Mouse (Mus musculus): ENCODE measurements at regions not wholly inside any gene's neighbourhood (a gene's known extent, or its start where the extent isn't known, plus 50 kb on each side); places are given as distances from the start of the nearest gene placed in this dataset.
A peak's percentile ranks its signal among the peaks of the same experiment; 100 is the strongest.
"Not testable (repeated sequence)": the region's sequence is repeated elsewhere in the genome, so short reads cannot be mapped to it uniquely, and the experiment has no call there.

- 86% methylated on average over 1 of the region's 1 CpGs for WGBS
- H3K4me2 ChIP-seq = no peak overlapping the region
- no peak for ATAC-seq (ENCODE audit: insufficient number of reproducible peaks, low FRiP score, low TSS enrichment, low read depth)
Measured at GRCm38 (mm10) chr2:135525779-135526178, 133.0 kb upstream of the Plcb4 start.

DNA sequence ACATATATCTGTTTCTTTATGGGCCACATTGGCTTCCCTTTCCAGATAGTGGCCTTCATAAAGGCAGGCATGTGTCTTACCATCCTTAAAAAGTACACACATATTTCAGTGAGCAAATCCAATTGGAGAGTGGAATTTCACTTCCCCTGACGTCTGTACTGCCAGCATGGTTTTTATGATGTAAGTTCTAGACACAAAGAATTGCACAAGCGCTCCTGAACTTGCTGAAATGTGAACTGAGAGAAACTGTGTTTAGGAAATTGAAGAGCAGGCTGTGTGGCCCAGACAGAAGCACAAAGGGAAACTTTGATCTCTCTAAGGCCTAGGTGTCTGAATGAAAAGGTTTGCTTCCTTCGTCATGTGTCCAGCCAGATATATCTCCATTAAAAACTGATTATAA, 129.2 kb upstream of the Plcb4 start:
- no peaks in the 10 kb centered on the region for H3K27me3 ChIP-seq
- no peak overlapping the region for H3K9ac ChIP-seq
- no peaks in the 10 kb centered on the region for H3K4me1 ChIP-seq
- H3K4me3 ChIP-seq = no peak overlapping the region
- H3K36me3 ChIP-seq = no peaks in the 10 kb centered on the region
- H3K27ac ChIP-seq = no peak overlapping the region
- ATAC-seq (ENCODE audit: insufficient number of reproducible peaks, low FRiP score, low TSS enrichment, low read depth) = no peak
- 49% methylated on average over 3 of the region's 3 CpGs for WGBS
- no peaks in the 10 kb centered on the region for H3K9me3 ChIP-seq
- H3K4me2 ChIP-seq = no peak overlapping the region

More at GRCm38 (mm10) chr2:135525779-135526178, 133.0 kb upstream of the Plcb4 start:
- no peaks in the 10 kb centered on the region for H3K27me3 ChIP-seq
- no peak overlapping the region for H3K4me3 ChIP-seq
- H3K27ac ChIP-seq = no peak overlapping the region
- H3K4me1 ChIP-seq = no peaks in the 10 kb centered on the region
- no peak overlapping the region for H3K9ac ChIP-seq
- no peaks in the 10 kb centered on the region for H3K36me3 ChIP-seq
- H3K9me3 ChIP-seq = no peaks in the 10 kb centered on the region

- Histone ChIP-seq H3K4me2 (no peak overlapping the region), H3K4me3 (no peak overlapping the region), H3K9ac (no peak overlapping the region), H3K27ac (no peak overlapping the region), H3K36me3 (no peaks in the 10 kb centered on the region), H3K27me3 (no peaks in the 10 kb centered on the region), H3K9me3 (no peaks in the 10 kb centered on the region), H3K4me1 (no peaks in the 10 kb centered on the region)
- WGBS = 53% methylated on average over 11 of the region's 11 CpGs
- no peak for ATAC-seq (ENCODE audit: insufficient number of reproducible peaks, low FRiP score, low TSS enrichment, low read depth)
Measured at GRCm38 (mm10) chr2:135536303-135536871, 122.4 kb upstream of the Plcb4 start.

DNA sequence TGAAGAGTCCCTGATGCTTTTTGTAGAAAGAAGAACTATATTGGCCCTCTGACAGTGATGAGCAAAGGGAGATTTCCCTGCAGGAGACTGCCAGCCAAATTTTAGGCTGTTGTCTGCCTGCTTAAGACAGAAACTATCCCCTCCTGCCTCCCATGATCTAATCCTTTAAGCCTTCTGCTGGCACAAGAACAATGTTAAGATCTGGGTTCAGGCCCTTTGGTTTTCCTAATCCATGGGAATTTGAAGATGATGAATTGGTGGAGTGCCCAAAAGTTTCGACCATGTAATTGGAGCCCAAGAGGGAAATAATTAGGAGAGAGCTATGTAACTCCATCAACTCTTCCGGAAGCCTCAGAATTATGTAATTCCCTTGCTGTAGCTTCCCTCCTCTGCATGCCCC, 120.8 kb upstream of the Plcb4 start:
- WGBS = 46% methylated on average over 2 of the region's 2 CpGs
- H3K4me3 ChIP-seq = no peak overlapping the region
- no peak for ATAC-seq (ENCODE audit: insufficient number of reproducible peaks, low FRiP score, low TSS enrichment, low read depth)
- no peak overlapping the region for H3K4me2 ChIP-seq
- no peaks in the 10 kb centered on the region for H3K36me3 ChIP-seq
- no peaks in the 10 kb centered on the region for H3K9me3 ChIP-seq
- H3K4me1 ChIP-seq = no peaks in the 10 kb centered on the region
- H3K9ac ChIP-seq = no peak overlapping the region
- no peaks in the 10 kb centered on the region for H3K27me3 ChIP-seq
- no peak overlapping the region for H3K27ac ChIP-seq

DNA sequence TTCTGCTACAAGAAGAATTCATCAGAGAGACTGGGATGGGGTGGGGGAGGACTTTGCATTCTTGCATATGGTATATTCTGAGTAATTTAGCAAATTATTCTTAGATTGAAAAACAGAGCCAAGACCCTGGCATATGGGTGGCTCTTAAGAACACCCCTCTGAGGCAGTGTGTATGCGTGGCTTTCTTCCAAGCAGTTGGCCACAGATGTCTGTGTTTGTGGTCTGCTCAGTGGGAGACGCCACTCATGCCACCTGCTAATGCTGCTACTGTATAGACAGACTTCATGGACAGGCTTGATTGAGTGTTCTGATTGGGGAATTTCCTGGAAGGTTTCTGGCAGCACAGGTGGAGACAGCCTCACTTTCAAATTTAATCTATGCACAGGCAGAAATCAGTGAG, 117.8 kb upstream of the Plcb4 start:
- H3K4me1 ChIP-seq = no peaks in the 10 kb centered on the region
- no peaks in the 10 kb centered on the region for H3K36me3 ChIP-seq
- H3K27ac ChIP-seq = no peak overlapping the region
- no peaks in the 10 kb centered on the region for H3K9me3 ChIP-seq
- no peaks in the 10 kb centered on the region for H3K27me3 ChIP-seq
- H3K9ac ChIP-seq = no peak overlapping the region
- H3K4me3 ChIP-seq = no peak overlapping the region
- no peak for ATAC-seq (ENCODE audit: insufficient number of reproducible peaks, low FRiP score, low TSS enrichment, low read depth)
- no peak overlapping the region for H3K4me2 ChIP-seq
- WGBS = 68% methylated on average over 2 of the region's 2 CpGs

DNA sequence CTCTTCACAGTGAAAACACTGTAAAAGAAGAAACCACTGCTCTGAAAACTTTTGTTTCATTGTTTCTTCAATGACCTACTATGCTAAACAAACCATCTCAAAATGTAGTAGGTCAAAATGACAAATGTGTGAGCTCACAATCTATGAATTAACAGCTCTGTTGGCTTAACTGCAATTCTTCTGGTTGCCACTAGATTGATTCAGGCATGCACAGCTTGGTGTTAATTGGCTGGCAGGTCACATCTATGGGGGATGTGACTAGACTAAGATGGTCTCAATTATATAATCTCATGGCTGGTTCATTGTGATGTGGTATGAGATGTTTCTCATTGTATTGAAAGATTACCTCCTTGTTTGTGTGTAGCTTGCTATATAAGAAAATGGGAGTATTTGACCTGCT, 116.9 kb upstream of the Plcb4 start:
- Histone ChIP-seq H3K4me2 (no peak overlapping the region), H3K4me3 (no peak overlapping the region), H3K27me3 (no peaks in the 10 kb centered on the region), H3K27ac (no peak overlapping the region), H3K4me1 (no peaks in the 10 kb centered on the region), H3K36me3 (no peaks in the 10 kb centered on the region), H3K9me3 (no peaks in the 10 kb centered on the region), H3K9ac (no peak overlapping the region)
- no peak for ATAC-seq (ENCODE audit: insufficient number of reproducible peaks, low FRiP score, low TSS enrichment, low read depth)

DNA sequence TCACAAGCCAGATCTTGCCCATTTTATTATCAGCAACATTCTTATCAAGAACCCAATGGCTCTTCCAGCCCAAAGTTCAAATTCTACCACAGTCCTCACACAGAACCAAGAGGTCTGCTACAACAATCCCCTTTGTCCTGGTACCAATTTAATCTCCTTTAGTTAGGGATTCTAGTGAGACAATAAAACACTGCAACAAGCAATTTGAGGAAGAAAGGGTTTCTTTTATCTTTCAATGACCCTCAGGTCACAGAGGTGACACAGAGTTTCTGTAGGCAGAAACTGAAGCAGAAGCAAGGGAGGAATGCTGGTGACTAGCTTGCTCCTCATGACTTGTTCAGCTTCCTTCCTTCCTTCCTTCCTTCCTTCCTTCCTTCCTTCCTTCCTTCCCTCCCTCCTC, 113.9 kb upstream of the Plcb4 start:
- H3K4me2 ChIP-seq = no peak overlapping the region
- H3K27me3 ChIP-seq = no peaks in the 10 kb centered on the region
- H3K9ac ChIP-seq = no peak overlapping the region
- H3K4me1 ChIP-seq = no peaks in the 10 kb centered on the region
- H3K4me3 ChIP-seq = no peak overlapping the region
- no peak for ATAC-seq (ENCODE audit: insufficient number of reproducible peaks, low FRiP score, low TSS enrichment, low read depth)
- no peaks in the 10 kb centered on the region for H3K9me3 ChIP-seq
- no peaks in the 10 kb centered on the region for H3K36me3 ChIP-seq
- H3K27ac ChIP-seq = no peak overlapping the region

DNA sequence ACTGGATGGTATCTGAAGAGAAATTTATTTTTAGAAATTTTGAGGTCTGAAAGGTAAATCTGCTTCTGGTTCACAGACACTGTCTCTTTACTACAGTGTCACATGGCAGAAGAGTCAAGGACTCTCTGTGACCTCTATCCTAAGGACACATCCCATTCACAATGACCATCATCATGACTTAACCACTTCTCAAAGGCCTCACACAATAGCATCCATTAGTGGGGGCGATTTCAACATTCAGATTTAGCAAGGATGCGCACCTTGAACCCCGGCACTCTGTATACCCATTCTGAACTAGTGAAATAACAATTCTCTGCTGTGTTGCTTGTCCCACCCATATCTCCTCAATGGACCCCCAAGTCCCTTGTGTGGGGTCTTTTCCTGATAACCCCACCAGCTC, 110.8 kb upstream of the Plcb4 start:
- no peak for ATAC-seq (ENCODE audit: insufficient number of reproducible peaks, low FRiP score, low TSS enrichment, low read depth)
- Histone ChIP-seq H3K27me3 (no peaks in the 10 kb centered on the region), H3K4me3 (no peak overlapping the region), H3K27ac (0 out of 2 replicates have a peak overlapping the region, but pooled peaks have one; percentile 22), H3K4me2 (no peak overlapping the region), H3K4me1 (no peaks in the 10 kb centered on the region), H3K9me3 (no peaks in the 10 kb centered on the region), H3K9ac (no peak overlapping the region), H3K36me3 (no peaks in the 10 kb centered on the region)
- 84% methylated on average over 3 of the region's 3 CpGs for WGBS

GRCm38 (mm10) chr2:135553031-135553430, 105.8 kb upstream of the Plcb4 start:
- 57% methylated on average over 3 of the region's 3 CpGs for WGBS
- Histone ChIP-seq H3K27me3 (no peaks in the 10 kb centered on the region), H3K9me3 (no peaks in the 10 kb centered on the region), H3K9ac (no peak overlapping the region), H3K4me2 (no peak overlapping the region), H3K4me3 (no peak overlapping the region), H3K27ac (no peak overlapping the region), H3K36me3 (no peaks in the 10 kb centered on the region), H3K4me1 (no peaks in the 10 kb centered on the region)
- ATAC-seq (ENCODE audit: insufficient number of reproducible peaks, low FRiP score, low TSS enrichment, low read depth) = no peak

GRCm38 (mm10) chr2:135558026-135558425, 100.8 kb upstream of the Plcb4 start:
- not testable (repeated sequence) for ATAC-seq (ENCODE audit: insufficient number of reproducible peaks, low FRiP score, low TSS enrichment, low read depth); H3K4me3 ChIP-seq; H3K4me1 ChIP-seq; H3K27ac ChIP-seq; H3K27me3 ChIP-seq; H3K4me2 ChIP-seq; H3K9ac ChIP-seq; H3K9me3 ChIP-seq; H3K36me3 ChIP-seq
- 79% methylated on average over 8 of the region's 8 CpGs for WGBS

DNA sequence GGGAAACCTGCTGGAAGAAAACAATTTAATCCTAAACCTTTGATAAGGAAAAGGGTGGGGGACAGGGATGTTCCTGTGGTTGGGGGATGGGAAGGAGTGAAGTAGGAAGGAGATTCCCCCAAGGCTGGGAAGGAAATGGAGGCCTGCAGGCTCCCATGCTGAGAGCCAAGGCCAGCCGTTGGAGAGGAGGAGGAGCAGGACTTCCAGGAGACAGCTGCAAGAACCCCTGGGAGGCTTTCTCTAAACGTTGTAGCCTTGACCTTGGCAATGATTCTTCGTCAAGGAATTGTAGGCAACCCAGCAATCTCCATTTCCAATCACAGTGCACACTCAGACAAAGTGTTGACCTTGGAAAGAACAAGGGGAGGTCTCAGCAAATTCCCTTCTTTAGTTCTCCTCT, 99.5 kb upstream of the Plcb4 start:
- no peak for ATAC-seq (ENCODE audit: insufficient number of reproducible peaks, low FRiP score, low TSS enrichment, low read depth)
- Histone ChIP-seq H3K4me1 (no peaks in the 10 kb centered on the region), H3K36me3 (no peaks in the 10 kb centered on the region), H3K9me3 (no peaks in the 10 kb centered on the region), H3K4me3 (no peak overlapping the region), H3K27me3 (no peaks in the 10 kb centered on the region), H3K27ac (no peak overlapping the region), H3K9ac (no peak overlapping the region), H3K4me2 (no peak overlapping the region)
- 58% methylated on average over 3 of the region's 3 CpGs for WGBS

DNA sequence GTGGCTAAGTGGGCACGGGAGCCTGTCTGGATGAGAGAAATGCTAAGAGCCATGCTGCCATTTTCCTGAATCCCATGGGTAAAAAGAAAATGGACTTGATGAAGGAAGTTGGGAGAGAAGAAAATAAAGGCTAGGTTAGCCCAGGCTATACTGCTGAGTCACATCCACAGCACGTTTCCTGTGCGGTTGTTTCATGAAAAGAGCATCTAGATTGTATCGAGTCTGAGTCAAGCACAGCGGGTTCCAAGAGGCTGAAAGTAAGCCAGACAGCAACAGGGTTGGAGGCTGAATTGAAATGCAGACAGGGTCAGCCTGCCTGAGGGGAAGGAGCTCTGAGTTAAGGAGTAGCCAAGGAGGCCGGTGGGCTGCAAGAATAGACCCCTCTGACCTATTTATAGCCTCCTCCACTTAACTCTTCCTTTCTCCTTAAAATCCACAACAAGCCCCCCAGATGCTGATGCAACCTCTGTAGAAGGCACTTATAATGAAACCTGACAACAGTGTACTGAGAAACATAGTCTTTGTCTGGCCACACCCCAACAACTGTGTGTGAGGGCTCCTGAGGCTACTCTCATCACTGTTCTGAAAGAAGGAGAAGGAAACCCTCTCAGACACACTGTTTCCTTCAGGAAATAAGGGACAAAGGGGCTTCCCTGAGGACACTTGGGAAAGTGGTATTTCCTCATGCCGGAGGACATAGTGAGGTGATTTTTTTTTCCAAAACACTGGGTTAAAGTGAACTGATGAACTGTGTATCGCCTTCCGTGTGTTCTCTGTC, 98.7 kb upstream of the Plcb4 start:
- 82% methylated on average over 9 of the region's 9 CpGs for WGBS

GRCm38 (mm10) chr2:135560856-135561255, 98.0 kb upstream of the Plcb4 start:
- WGBS = 79% methylated on average over 1 of the region's 1 CpGs
- no peak overlapping the region for H3K4me3 ChIP-seq
- no peaks in the 10 kb centered on the region for H3K4me1 ChIP-seq
- no peak overlapping the region for H3K27ac ChIP-seq
- no peaks in the 10 kb centered on the region for H3K9me3 ChIP-seq
- H3K27me3 ChIP-seq = no peaks in the 10 kb centered on the region
- H3K36me3 ChIP-seq = no peaks in the 10 kb centered on the region
- H3K9ac ChIP-seq = no peak overlapping the region
- ATAC-seq (ENCODE audit: insufficient number of reproducible peaks, low FRiP score, low TSS enrichment, low read depth) = no peak
- no peak overlapping the region for H3K4me2 ChIP-seq

More for the DNA sequence above, 98.7 kb upstream of the Plcb4 start:
- no peak for ATAC-seq (ENCODE audit: insufficient number of reproducible peaks, low FRiP score, low TSS enrichment, low read depth)
- no peak overlapping the region for H3K9ac ChIP-seq
- H3K27me3 ChIP-seq = no peaks in the 10 kb centered on the region
- H3K36me3 ChIP-seq = no peaks in the 10 kb centered on the region
- no peaks in the 10 kb centered on the region for H3K4me1 ChIP-seq
- no peak overlapping the region for H3K4me3 ChIP-seq
- no peak overlapping the region for H3K4me2 ChIP-seq
- no peaks in the 10 kb centered on the region for H3K9me3 ChIP-seq
- H3K27ac ChIP-seq = no peak overlapping the region

Measured in limb, embryonic 15.5 days (tissue).